Mouse (Mus musculus): ENCODE data around the gene Gm5726.
"Not testable (repeated sequence)": the region's sequence is repeated elsewhere in the genome, so short reads cannot be mapped to it uniquely, and the experiment has no call there.

DNA sequence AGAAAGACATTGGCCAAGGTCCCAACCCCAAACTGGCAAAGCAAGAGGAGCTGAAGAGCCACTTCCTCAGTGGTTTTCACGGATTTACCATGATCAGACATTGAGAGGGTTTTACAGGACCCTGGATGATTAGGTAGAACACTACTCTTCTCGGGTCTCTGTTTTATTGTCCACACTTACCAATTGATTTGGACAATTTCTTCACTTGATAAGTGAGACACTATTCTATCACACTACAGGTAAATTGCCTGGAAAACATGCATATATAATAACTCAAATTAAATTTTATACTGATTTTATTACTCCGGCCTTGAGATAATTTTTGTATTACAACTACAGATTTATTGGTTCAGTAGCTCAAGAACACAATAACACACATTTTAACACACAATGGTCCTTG is 35.1 kb downstream of the Gm5726 start, which contains the start of gene Vmn1r103:
- not testable (repeated sequence) for TF ChIP-seq CTCF (IDR thresholded peaks at IDR 0.05; ENCODE audit: low read depth, low read length); POLR2A (IDR thresholded peaks at IDR 0.05; ENCODE audit: extremely low read depth, insufficient read depth, low read length)

All from liver, adult 2 months (tissue).